Mouse (Mus musculus): ENCODE measurements around the gene Rbp2.

DNA sequence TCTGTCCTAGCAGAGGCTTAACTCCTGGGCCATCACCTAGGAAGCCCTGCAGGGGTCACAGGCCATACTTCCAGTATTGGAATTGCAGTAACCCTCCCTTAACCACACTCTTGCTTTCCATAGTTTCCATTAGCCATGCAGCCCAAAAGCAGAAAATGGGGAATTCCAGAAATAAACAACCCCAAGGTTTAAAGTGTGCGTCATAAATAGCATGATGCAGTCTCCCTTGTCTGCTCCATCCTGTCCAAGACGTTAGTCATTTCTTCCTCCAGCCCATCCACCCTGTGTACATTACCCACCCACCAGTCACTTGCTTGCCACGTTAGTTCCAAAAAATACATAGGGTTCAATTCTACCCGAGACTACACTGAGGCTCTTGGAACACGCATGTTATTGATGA, 13.7 kb downstream of the Rbp2 start:
- TF ChIP-seq POLR2A (IDR thresholded peaks at IDR 0.05; ENCODE audit: insufficient read depth, low read length) (no peak), CTCF (IDR thresholded peaks at IDR 0.05; ENCODE audit: low read depth, low read length) (no peak)
